Mouse (Mus musculus) brain, adult 2 months (tissue): Measurements from ENCODE around the gene Arrdc2.
"Not testable (repeated sequence)": the region's sequence is repeated elsewhere in the genome, so short reads cannot be mapped to it uniquely, and the experiment has no call there.

ENCODE experiments used
- DNase-seq: peaks from one replicate; pipeline ENCODE4 v3.0.0; 2011; ENCODE audit warnings: low read depth, low spot score

Gene Arrdc2

DNA sequence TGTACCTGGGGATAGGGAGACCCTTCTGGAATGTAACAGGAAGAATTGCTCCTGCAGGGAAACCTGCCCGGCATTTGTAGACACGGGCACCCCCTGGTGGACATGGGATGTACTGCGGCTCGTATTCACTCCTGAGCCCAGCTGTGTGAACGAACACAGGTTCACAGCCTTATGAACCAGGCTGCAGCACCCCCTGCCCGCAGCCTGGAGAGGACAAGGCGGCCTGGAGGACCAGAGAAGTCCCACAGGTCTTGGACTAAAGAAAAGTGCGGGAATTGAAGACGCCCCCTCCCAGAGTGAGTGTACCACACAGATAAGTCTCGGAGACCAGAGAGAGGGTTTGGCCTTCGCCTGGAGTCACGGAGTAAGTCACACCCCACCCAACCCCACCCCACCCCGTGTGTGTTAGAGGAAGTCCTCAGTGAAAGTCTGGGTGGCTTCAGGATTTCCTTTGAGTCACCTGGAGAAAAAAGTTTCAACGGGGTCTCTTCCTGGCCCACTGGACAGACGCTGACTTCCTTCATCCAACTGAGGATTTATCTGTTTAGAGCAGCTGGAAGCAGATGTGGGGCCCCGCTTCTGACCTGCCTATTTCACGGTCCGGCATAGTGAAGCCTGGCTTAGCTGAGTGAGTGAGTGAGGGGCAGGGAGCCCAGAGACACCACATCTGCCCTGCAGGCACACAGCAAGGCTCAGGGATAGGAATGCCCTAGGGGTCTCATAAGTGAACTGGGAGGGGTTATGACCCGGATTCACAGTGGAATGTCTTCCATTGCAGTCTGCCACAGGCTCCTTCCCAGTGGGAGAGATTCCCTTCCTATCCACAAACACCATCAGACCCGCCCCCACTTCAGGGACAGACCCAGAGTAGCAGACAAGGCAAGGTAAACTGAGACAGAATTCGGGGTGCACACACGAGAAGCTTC lies 1.9 kb upstream of the Arrdc2 start:
- peak; percentile 88 for DNase-seq

DNA sequence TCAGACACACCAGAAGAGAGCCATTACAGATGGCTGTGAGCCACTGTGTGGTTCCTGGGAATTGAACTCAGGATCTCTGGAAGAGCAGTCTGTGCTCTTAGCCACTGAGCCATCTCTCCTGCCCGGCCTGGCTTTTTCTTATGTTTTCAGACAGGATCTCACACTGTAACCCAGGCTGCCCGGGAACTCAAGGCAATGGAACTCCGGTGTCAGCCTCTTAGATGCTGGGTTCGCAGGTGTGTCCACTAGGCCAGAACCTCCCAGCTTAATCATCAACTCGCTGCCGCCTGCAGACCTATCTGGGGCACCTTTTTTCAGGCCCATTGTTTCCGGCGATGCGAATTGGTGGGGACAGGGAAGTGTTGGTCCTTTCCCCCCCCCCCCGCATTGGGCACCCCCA lies 1.1 kb upstream of the Arrdc2 start:
- DNase-seq = no peak

DNA sequence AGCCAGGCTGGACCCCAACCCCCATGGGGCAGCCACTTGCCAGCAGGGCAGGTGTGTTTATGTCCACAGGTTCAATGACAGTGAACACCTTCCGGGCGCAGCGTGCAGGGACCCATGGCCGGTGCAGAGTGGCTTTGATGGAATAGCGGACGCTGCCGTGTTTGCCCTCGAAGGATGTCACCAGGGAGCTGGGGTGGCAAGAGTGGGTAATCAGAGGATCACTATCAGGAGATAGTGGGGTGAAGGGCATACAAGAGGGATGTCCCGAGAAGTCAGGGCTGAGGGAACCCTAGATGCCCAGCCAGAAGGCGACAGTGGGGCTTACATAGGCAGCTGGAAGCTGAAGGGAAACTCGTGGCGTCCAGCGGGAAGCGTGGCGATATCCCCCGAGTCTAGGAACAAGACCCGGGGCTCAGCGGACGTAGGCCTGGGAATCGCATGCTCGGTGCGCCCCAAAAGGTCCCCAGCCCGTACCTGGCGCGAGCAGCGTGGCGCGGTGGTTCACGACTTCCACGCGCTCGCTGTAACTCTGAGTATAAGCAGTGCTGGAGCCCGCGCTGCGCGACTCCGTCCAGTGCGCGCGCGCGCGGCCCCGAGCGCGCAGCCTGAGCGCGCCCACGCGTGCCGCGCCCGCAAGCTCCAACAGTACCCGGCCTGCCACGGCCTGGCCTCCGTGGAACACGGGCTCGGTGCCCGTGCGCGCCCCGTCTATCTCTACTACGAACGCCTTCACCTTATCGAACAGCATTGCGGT lies 689 bp downstream of the Arrdc2 start:
- peak; percentile 79 for DNase-seq

DNA sequence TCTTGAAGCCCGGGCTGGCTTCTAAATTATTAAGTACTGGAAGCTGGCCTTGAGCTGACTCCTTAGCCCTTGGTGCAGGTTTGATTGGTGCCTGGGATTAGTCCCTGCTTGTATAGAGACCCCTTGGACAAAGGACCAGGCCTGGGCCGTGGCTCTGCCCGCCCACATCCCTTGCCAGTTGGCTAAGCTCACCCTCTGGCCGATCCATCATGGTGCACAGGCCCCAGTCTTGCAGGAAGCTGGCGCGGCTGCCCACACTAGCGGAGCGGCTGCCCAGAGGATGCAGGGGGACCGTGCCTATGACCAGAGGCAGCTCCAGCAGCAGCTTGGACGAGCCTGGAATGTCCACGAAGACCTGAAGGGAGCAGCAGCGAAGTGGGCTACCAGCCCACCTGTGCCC lies 2.9 kb downstream of the Arrdc2 start:
- DNase-seq = no peak

DNA sequence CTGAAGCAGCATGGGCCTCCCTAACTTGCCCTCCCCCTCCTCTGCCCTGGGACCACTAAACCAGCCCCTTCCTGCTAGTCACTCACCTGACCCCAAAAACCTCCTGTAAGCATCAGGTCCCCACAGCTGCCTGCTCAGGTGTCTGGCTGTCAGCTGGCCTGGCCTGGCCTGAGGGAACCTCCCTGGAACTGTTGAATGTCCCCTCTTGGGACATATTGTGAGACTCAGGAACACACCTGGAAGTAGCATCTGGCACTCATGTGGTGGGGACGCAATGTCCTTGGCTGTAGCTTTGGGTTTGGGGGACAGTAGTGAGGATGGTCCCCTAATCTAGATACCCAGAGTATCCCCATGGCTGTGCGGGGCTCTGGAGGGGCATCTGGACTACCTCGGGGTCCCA lies 5.4 kb downstream of the Arrdc2 start:
- DNase-seq = no peak

DNA sequence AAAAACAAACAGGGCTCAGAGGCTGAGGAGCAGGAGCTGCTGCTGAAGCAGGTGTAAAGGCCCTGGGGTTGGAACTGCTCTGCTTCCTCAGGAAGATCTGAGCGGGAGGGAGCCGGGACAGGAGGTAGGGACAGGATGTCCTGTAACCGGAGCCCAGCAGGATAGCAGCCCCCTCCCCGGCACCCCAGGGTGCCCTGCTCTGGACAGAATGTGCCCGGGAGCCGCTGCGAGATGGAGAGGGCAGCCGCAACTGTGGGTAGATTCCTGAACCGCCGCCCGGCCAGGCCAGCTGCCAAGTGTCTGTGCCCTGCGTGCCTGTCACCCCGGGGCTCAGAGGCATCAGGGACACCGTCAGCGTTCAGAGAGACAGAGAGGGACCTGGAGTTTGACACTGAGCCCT lies 6.0 kb downstream of the Arrdc2 start:
- peak; percentile 76 for DNase-seq

DNA sequence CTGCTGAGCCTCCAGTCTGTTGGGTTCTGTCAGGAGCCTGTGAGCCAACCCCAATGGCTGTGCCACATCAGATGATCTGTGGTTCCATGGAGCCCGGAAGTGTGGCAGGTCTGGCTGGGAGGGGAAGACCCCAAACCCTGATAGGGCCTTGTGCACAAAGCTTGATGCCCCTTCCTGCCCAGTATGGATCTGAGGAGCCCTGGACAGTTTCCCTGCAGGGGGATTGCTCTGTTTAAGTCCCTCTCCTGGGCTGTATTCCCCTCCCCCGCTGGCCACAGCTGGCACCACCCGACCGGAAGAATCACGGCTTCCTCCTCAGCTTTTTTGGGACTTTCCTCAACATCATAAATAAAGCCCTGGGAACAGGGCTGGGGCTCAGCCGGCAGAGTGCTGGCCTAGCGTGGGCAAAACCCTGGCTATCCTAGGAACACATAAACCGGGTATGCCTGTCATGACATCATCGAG lies 6.5 kb downstream of the Arrdc2 start:
- DNase-seq = no peak

DNA sequence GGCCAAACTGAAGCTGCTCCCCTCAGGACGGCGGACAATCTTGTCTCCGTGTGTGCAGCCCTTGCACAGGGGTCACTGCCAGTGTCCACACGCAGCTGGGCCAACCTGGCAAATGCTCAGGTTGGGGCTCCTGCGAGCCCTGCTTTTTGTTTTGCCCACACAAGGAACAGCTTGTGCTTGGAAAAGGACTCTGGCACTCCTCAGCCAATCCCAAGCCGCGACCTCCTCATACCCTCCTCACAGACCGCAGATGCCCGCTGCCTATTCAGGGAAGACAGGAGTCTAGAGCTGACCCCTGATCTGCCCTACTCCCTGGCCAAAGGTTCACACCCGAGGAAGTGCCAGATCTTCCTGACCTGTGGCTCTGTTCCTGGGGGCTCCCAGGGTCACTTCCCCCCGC lies 7.1 kb downstream of the Arrdc2 start:
- no peak for DNase-seq

DNA sequence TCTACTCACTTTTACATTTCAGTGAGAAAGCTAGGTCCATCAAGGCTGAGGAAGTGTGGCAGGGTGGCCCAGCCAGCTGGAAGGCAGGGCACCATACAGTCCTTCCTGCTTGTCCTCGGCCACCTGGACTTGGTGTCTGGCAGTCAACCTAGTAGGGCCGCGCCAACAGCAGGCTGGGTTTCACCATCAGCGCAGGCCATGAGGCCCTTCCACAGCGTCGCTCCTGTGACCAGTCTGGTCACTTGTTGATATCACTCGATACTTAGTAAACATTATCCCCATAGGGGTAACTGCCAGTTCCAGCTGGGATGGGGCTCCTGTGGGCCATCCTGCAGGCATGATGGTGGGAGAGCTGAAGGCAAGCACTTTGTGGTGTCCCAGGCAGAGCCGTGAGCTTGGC lies 8.0 kb downstream of the Arrdc2 start:
- no peak for DNase-seq

DNA sequence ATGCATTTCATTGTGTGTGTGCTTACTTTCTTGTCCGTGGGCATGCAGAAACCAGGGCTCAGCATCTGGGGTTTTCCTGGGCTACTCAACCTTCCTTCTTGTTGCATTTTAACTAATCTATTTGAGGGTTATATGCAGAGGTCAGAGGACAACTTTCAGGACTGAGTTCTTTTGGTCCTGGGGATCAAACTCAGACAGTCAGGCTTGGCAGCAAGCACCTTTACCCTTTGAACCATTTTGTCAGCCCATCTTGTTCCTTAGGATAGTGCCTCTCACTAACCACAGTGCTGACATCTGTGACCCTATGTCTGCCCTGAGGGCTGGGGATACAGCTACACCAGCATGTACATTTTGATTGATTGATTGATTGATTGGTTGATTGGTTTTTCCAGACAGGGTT lies 11.7 kb downstream of the Arrdc2 start:
- DNase-seq = no peak

DNA sequence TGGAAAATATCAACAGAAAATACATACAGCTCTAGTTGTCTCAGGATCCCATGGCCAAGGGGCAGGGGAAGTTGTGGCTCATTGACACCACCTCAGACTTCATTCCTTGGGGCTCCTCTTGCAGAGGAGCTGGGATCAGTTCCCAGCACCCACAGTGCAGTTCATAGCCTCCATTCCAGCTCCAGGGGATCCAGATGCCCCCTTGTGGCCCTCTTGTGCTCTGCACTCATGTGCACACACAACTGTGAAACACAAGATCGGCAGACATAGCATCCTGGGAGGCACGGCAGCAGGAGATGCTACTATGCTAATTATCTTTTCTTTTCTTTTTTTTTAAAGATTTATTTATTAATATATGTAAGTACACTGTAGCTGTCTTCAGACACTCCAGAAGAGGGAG lies 12.5 kb downstream of the Arrdc2 start:
- no peak for DNase-seq

DNA sequence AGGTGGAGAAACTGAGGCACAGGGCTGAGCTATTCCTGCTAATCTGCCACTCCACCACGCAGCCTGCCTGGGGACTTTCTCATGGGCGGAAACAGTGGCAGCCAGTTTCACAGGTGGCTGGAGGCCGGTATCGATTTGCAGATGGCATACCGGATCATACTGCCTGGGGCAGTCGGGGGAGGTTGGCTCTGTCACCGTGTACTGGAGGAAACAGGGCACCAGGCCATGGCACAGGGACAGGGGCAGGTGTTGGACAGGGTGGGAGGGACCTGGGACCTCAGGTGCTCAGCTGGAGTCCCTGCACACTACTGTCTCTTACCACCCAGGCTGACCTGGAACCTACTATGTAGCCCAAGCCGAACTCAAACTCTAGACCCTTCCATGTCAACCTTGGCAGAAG lies 13.7 kb downstream of the Arrdc2 start:
- DNase-seq = no peak

DNA sequence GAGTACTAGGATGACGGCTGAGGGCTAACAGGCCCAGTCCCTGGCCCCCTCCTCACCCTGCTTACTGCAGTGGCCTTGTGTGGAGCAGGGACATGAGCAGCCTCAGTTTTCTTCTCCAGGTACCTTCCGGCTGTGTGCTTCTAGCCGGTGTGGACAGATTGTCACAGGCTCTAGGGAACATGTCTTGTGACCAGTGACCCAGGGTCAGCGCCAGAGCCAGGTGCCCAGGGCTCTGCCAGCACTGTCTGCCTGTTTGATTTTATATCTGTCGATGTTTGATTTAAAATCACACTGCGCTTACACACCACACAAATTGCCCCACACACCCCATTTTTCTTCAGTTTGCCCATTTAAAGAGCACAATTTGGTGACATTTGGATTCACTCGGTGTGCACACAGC lies 15.7 kb downstream of the Arrdc2 start:
- DNase-seq = no peak

DNA sequence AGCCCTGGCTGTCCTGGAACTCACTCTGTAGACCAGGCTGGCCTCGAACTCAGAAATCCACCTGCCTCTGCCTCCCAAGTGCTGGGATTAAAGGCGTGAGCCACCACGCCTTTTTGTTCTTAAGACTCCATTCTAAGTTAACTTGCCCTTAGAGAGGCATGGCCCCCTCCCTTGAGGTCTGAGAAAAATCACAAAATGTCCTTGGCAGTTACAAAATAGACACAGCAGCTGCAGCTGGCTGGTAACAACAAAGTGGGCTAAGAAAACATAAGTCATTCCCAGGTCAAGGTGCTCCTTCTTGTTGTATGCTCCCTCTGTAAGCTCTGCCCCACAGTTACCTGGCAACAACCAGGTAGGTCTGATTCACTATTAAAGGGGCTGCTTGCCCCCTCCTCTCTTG lies 16.9 kb downstream of the Arrdc2 start:
- not testable (repeated sequence) for DNase-seq

DNA sequence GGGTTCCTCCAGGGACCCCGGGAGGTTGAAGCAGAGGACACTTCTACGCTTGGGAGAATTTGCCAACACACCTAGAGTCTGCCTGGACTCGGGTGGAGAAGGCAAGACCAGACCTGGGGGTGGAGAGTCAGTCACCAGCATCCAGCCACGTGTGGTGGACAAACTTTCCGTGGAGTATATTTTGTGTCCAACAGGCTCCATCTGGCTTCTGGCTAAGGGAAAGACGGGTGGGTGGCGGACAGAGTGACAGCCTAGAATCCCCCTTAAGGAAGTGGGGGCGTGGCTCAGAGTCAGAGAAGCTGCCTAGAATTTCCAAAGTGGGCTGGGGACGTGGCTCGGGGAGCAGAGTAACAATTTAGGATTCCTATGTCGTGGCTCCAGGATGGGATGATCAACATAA lies 17.5 kb downstream of the Arrdc2 start:
- peak; percentile 61 for DNase-seq

DNA sequence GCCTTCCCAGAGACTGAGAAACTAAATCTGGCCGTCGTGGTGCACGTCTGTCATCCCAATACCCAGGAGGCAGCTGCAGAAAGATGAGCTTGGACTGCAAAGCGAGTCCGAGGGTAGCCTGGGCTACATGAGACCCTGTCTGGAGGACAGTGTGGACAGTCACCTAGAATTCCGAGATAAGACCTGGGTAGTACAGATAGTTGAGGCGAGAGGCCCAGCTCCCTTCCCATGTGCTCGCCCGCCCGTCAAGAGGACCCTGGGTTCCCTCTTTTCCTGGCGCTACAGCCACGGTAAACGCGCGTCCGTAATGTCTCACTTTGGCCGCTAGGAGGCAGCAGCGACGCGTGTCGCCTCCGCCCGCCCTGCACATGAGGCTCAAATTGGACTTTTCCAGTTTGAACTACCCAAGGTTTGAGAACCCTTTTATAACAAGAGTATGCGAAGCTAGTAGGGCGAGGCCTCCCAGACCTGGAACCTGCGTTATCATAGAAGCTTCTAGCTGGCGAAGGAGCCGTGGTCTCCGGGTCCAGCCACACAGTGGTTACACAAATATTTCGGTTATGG lies 18.0 kb downstream of the Arrdc2 start:
- DNase-seq = peak; percentile 65

DNA sequence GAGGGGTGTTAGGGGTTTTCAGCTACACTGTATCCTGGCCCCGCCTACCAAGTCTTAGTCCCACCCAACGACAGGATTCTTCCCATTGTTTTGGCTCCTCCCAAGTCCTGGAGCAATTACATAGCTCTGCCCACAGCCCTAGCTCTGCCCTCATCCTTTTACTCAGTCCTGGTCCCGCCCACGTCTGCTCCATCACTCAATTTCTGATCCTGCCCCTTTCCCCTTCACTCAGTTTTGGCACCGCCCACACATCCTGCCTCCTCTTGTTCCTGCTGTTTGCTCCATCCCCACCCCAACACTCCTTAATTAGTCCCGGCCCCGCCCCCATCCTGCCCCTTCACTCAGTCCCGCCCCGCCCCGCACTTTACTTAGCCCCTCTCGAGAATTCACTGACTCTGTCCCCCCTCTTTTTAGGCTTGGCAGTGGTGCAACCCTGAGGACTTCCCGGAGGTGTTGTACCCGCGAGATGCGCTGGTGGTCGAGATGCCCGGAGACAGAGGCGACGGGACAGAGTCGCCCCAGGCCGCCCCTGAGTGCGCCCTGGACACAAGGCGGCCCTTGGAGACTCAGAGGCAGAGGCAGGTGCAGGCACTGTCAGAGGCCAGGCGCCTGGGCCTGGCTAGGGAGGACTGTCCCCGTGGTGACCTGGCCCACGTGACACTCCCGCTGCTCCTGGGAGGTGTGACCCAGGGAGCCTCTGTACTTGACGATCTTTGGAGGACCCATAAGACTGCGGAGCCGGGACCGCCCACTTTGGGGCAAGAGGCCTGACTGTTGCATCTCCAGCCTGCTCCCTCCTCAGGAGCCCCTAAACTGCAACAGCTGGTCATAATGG lies 19.2 kb downstream of the Arrdc2 start:
- DNase-seq = peak; percentile 78

DNA sequence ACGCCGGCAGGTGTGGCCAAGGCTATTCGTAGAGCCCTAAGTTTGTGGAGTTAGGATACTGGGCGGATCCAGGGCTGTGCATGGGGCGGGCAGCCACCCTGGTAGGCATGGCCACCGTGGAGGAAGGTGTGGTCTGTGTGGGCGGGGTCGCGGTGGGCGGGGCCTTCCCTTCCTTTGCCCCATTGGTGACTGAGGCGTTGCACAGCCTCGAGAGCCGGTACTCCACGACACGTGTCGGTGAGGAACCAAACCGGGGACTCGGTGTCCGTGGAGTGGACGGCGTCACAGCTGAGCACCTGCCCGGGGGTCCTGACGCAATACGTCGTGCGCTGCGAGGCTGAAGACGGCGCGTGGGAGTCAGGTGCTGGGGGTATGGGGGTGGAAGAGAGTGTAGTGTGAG lies 22.8 kb downstream of the Arrdc2 start:
- no peak for DNase-seq

DNA sequence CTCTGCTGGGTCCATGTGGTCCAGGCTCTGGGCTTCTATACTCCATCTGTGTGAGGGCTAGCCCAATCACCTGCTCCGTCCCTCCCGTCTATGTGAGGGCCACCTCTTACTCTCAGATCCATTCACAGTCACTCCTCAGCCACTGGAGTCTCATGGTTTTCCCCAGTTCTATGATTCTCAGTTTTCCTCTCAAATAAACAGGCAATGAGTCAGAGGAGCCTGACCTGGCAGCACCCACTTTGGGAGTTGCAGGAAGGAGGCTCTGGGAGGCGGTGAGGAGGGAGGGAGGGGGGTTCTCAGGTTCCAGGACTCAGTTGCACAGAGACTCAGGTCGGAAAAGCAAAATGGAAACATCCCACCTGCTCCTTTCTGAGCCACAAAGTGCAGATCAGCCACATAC lies 26.6 kb downstream of the Arrdc2 start:
- DNase-seq = peak; percentile 28

DNA sequence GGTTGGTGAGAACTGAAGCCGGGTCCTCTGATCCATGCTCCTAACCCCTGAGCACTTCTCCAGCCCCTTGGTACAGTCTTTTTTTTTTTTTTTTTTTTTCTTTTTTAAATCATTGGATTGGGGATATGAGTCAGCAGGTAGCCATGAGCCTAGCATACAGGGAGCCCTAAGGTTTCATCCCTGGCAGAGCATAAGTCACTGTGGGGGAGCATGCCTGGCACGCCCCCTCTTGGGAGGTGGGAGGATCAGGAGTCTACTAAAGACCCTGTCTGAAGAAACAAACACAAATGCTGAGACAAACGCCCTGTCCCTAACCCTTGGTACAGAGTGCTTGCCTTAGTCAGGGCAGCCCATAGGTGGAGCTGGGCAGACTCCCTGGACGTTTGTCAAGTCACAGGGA lies 27.5 kb downstream of the Arrdc2 start:
- DNase-seq = no peak

DNA sequence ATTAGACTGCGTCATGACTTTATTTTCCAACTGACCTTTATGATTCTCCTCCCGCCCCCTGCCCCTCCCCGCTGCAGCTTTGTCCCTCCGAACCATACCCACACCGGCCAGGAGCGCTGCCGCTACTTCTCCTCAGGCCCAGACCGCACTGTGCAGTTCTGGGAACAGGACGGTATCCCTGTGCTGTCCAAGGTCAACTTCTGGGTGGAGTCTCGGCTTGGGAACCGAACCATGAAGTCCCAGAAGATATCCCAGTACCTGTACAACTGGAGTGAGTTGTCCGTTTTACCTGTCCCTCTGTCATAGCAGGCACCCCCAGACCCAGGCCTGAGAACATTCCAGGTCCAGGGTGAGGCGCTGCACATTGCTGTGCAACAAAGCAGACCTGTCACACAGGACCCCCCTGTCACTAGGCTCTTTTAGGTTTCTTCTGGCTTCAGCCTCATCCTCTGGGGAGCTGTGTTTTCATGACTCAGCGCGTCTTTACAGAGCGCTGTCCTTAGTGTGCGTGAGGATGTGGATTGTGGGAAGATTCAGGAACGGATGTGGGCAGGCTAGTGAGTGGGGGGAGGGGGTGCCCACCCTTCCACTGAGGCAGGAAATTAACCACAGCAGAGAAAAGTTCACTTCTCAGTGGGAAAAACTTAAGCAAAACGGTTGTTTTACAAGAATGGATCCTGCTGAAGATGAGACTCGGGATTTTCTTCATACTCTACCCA lies 28.4 kb downstream of the Arrdc2 start:
- no peak for DNase-seq
